Mouse (Mus musculus) neural tube, embryonic 13.5 days (tissue): ENCODE measurements at regions not wholly inside any gene's neighbourhood (a gene's known extent, or its start where the extent isn't known, plus 50 kb on each side); places are given as distances from the start of the nearest gene placed in this dataset.
"Not testable (repeated sequence)": the region's sequence is repeated elsewhere in the genome, so short reads cannot be mapped to it uniquely, and the experiment has no call there.

Experiments
- ATAC-seq: fragments of 200-750 bp; cut with Nextera tagmentation; 2 replicates; pipeline ENCODE4 v1.8.0; 2017; ENCODE audit warnings: low read depth, mild to moderate bottlenecking, moderate TSS enrichment, moderate library complexity
- H3K27ac ChIP-seq: fragments of 300-500 bp; sonication (generic); replicated peaks from 2 replicates; pipeline ENCODE4 v1.5.1; 2015; ENCODE audit warnings: moderate library complexity, mild to moderate bottlenecking, inconsistent platforms
- H3K27me3 ChIP-seq: fragments of 300-500 bp; sonication (generic); 2 replicates; pipeline ENCODE4 v1.6.1; 2015; ENCODE audit warnings: mild to moderate bottlenecking, inconsistent platforms
- H3K36me3 ChIP-seq: fragments of 300-500 bp; sonication (generic); 2 replicates; pipeline ENCODE4 v1.6.1; 2015; ENCODE audit warnings: mild to moderate bottlenecking, inconsistent platforms
- H3K4me1 ChIP-seq: fragments of 300-500 bp; sonication (generic); replicated peaks from 2 replicates; pipeline ENCODE4 v1.6.1; 2015; ENCODE audit warnings: inconsistent platforms
- H3K4me2 ChIP-seq: fragments of 300-500 bp; sonication (generic); 2 replicates; pipeline ENCODE4 v1.6.1; 2015; ENCODE audit warnings: inconsistent platforms, mild to moderate bottlenecking, moderate library complexity
- H3K4me3 ChIP-seq: fragments of 300-500 bp; sonication (generic); 2 replicates; pipeline ENCODE4 v1.5.1; 2015; ENCODE audit warnings: mild to moderate bottlenecking, inconsistent platforms
- H3K9ac ChIP-seq: fragments of 300-500 bp; sonication (generic); 2 replicates; pipeline ENCODE4 v1.6.1; 2015; ENCODE audit warnings: moderate library complexity, mild to moderate bottlenecking, inconsistent platforms
- H3K9me3 ChIP-seq: fragments of 300-500 bp; sonication (generic); 2 replicates; pipeline ENCODE4 v1.6.1; 2016; ENCODE audit warnings: inconsistent platforms
- WGBS: fragments of 180-500 bp; shearing (Covaris S2); methylation state at CpG from one replicate; pipeline ENCODE4 v1.1.7; 2015; 5-methylcytosine and 5-hydroxymethylcytosine counted together

GRCm38 (mm10) chr13:52279281-52279969 lies 251.7 kb downstream of the Diras2 start:
- Histone ChIP-seq H3K4me2 (no peak overlapping the region), H3K27me3 (0 out of 2 replicates have a peak, but pooled peaks cover 10% of the 10 kb centered on the region), H3K4me3 (no peak overlapping the region), H3K9me3 (no peaks in the 10 kb centered on the region; the same call in 1 of the 2 replicates), H3K27ac (no peak overlapping the region), H3K9ac (no peak overlapping the region), H3K36me3 (no peaks in the 10 kb centered on the region), H3K4me1 (peaks cover 4% of the 10 kb centered on the region; the same call in 1 of the 2 replicates)
- no peak for ATAC-seq
- 80% methylated on average over 11 of the region's 11 CpGs for WGBS

- Histone ChIP-seq H3K9ac (no peak overlapping the region), H3K4me2 (no peak overlapping the region), H3K36me3 (no peaks in the 10 kb centered on the region), H3K4me3 (no peak overlapping the region), H3K27me3 (0 out of 2 replicates have a peak, but pooled peaks cover 10% of the 10 kb centered on the region), H3K9me3 (no peaks in the 10 kb centered on the region; the same call in 1 of the 2 replicates), H3K4me1 (peaks cover 4% of the 10 kb centered on the region; the same call in 1 of the 2 replicates), H3K27ac (no peak overlapping the region)
- no peak for ATAC-seq
- WGBS, result 91% methylated on average over 5 of the region's 5 CpGs
Observed at GRCm38 (mm10) chr13:52279970-52280348, 251.1 kb downstream of the Diras2 start.

GRCm38 (mm10) chr13:52281271-52281670 lies 249.8 kb downstream of the Diras2 start:
- Histone ChIP-seq H3K27ac (no peak overlapping the region), H3K27me3 (0 out of 2 replicates have a peak, but pooled peaks cover 4% of the 10 kb centered on the region), H3K9me3 (no peaks in the 10 kb centered on the region; the same call in 1 of the 2 replicates), H3K9ac (no peak overlapping the region), H3K4me1 (no peaks in the 10 kb centered on the region), H3K4me2 (no peak overlapping the region), H3K4me3 (no peak overlapping the region), H3K36me3 (no peaks in the 10 kb centered on the region)
- WGBS, result 78% methylated on average over 2 of the region's 2 CpGs
- no peak for ATAC-seq

GRCm38 (mm10) chr13:52282500-52282899 lies 248.6 kb downstream of the Diras2 start:
- 0 out of 2 replicates have a peak, but pooled peaks cover under 1% of the 10 kb centered on the region for H3K27me3 ChIP-seq
- WGBS, result 77% methylated on average over 11 of the region's 13 CpGs
- H3K27ac ChIP-seq, result no peak overlapping the region
- H3K9ac ChIP-seq, result no peak overlapping the region
- no peak for ATAC-seq
- no peak overlapping the region for H3K4me3 ChIP-seq
- no peaks in the 10 kb centered on the region; the same call in 1 of the 2 replicates for H3K9me3 ChIP-seq
- H3K4me2 ChIP-seq, result no peak overlapping the region
- no peaks in the 10 kb centered on the region for H3K4me1 ChIP-seq
- no peaks in the 10 kb centered on the region for H3K36me3 ChIP-seq

GRCm38 (mm10) chr13:52283456-52283855 lies 247.6 kb downstream of the Diras2 start:
- Histone ChIP-seq H3K9me3 (no peaks in the 10 kb centered on the region; the same call in 1 of the 2 replicates), H3K4me3 (no peak overlapping the region), H3K27me3 (no peaks in the 10 kb centered on the region), H3K4me2 (no peak overlapping the region), H3K4me1 (0 out of 2 replicates have a peak, but pooled peaks cover 2% of the 10 kb centered on the region), H3K9ac (no peak overlapping the region), H3K27ac (no peak overlapping the region), H3K36me3 (no peaks in the 10 kb centered on the region)
- WGBS, result 88% methylated on average over 11 of the region's 11 CpGs
- ATAC-seq, result no peak

GRCm38 (mm10) chr13:52284026-52284801 lies 246.9 kb downstream of the Diras2 start:
- H3K4me2 ChIP-seq, result no peak overlapping the region
- no peak overlapping the region for H3K9ac ChIP-seq
- 0 out of 2 replicates have a peak, but pooled peaks cover 4% of the 10 kb centered on the region for H3K4me1 ChIP-seq
- H3K27me3 ChIP-seq, result no peaks in the 10 kb centered on the region
- no peaks in the 10 kb centered on the region for H3K36me3 ChIP-seq
- no peak overlapping the region for H3K27ac ChIP-seq
- H3K9me3 ChIP-seq, result no peaks in the 10 kb centered on the region; the same call in 1 of the 2 replicates
- no peak overlapping the region for H3K4me3 ChIP-seq
- ATAC-seq, result no peak
- WGBS, result 81% methylated on average over 12 of the region's 12 CpGs

DNA sequence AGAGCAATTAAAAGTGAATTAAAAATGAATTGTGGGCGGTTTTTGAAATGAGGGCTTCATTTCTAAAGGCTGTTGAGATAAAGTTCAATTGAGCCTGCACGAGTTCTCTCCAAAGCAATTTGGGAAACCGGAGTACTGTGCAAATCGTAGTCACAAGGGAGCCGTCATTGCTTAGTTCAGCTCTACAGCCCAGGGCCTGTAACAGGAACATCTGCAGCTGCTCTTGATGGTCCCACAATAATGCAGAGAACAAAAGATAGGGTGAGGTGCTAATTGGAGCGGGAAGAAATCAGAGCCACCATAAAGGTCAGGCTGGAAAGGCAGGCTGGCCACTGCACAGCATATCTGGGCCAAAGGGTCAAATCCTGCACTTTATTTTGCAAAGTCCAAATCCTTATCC lies 242.7 kb downstream of the Diras2 start:
- Histone ChIP-seq H3K4me2 (no peak overlapping the region), H3K4me1 (0 out of 2 replicates have a peak, but pooled peaks cover 4% of the 10 kb centered on the region), H3K9me3 (no peaks in the 10 kb centered on the region), H3K4me3 (no peak overlapping the region), H3K9ac (no peak overlapping the region), H3K27ac (no peak overlapping the region), H3K27me3 (no peaks in the 10 kb centered on the region), H3K36me3 (no peaks in the 10 kb centered on the region)
- WGBS, result 16% methylated on average over 6 of the region's 6 CpGs
- ATAC-seq, result no peak

DNA sequence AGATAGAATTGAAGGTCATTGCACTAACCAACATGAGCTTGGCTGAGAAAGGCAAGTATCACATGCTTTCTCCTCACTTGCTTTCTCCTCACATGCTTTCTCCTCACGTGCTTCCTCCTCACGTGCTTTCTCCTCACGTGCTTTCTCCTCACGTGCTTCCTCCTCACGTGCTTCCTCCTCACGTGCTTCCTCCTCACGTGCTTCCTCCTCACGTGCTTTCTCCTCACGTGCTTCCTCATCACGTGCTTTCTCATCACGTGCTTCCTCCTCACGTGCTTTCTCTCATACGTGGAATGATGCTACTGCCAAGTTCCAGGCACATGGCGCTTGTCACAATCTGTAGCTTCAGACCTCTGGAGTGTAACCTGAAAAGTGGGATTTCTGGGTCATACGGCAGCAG lies 235.2 kb downstream of the Diras2 start:
- Histone ChIP-seq H3K27me3 (no peaks in the 10 kb centered on the region), H3K4me1 (peaks cover 6% of the 10 kb centered on the region; the same call in 1 of the 2 replicates), H3K9ac (no peak overlapping the region), H3K4me2 (no peak overlapping the region), H3K27ac (no peak overlapping the region), H3K4me3 (no peak overlapping the region), H3K36me3 (no peaks in the 10 kb centered on the region), H3K9me3 (no peaks in the 10 kb centered on the region)
- WGBS, result 96% methylated on average over 15 of the region's 15 CpGs
- no peak for ATAC-seq

GRCm38 (mm10) chr13:52296541-52297276 lies 234.4 kb downstream of the Diras2 start:
- no peaks in the 10 kb centered on the region for H3K36me3 ChIP-seq
- H3K4me2 ChIP-seq, result no peak overlapping the region
- no peaks in the 10 kb centered on the region for H3K27me3 ChIP-seq
- no peak overlapping the region for H3K27ac ChIP-seq
- peaks cover 6% of the 10 kb centered on the region; the same call in 1 of the 2 replicates for H3K4me1 ChIP-seq
- H3K4me3 ChIP-seq, result no peak overlapping the region
- no peak overlapping the region for H3K9ac ChIP-seq
- WGBS, result 86% methylated on average over 9 of the region's 9 CpGs
- no peak for ATAC-seq
- H3K9me3 ChIP-seq, result no peaks in the 10 kb centered on the region

- no peak overlapping the region for H3K4me2 ChIP-seq
- H3K9ac ChIP-seq, result no peak overlapping the region
- H3K4me1 ChIP-seq, result peaks cover 6% of the 10 kb centered on the region; the same call in 1 of the 2 replicates
- H3K36me3 ChIP-seq, result no peaks in the 10 kb centered on the region
- WGBS, result 48% methylated on average over 7 of the region's 7 CpGs
- no peak overlapping the region for H3K27ac ChIP-seq
- H3K4me3 ChIP-seq, result no peak overlapping the region
- ATAC-seq, result no peak
- H3K9me3 ChIP-seq, result no peaks in the 10 kb centered on the region
- H3K27me3 ChIP-seq, result no peaks in the 10 kb centered on the region
Observed at GRCm38 (mm10) chr13:52297277-52297623, 233.8 kb downstream of the Diras2 start.

DNA sequence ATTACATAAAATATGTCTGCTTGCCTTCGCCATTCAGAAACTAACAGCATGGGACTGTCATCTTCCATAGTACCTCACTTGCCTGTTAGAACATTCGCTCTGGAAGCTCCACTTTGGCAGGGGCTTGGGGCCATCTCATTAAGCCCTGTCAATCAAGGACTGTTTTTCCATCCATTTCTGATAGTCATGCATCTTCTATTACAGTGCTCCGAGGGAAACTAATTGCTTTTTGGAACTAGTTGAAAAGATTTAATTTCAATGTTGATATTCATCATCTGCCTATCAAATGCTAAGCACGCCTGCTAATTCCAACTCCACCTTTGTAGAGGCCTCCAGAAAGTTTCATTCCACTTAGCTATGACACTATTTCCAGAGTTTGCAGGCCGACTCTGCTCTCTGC lies 232.7 kb downstream of the Diras2 start:
- H3K4me1 ChIP-seq, result peaks cover 6% of the 10 kb centered on the region; the same call in 1 of the 2 replicates
- no peaks in the 10 kb centered on the region for H3K9me3 ChIP-seq
- no peak overlapping the region for H3K9ac ChIP-seq
- ATAC-seq, result no peak
- no peak overlapping the region for H3K4me2 ChIP-seq
- no peaks in the 10 kb centered on the region for H3K27me3 ChIP-seq
- H3K27ac ChIP-seq, result no peak overlapping the region
- no peaks in the 10 kb centered on the region for H3K36me3 ChIP-seq
- WGBS, result 82% methylated on average over 5 of the region's 5 CpGs
- H3K4me3 ChIP-seq, result no peak overlapping the region

GRCm38 (mm10) chr13:52305328-52305727 lies 225.8 kb downstream of the Diras2 start:
- not testable (repeated sequence) for H3K9me3 ChIP-seq, H3K36me3 ChIP-seq, ATAC-seq, H3K4me2 ChIP-seq, H3K4me1 ChIP-seq, H3K27ac ChIP-seq, H3K27me3 ChIP-seq, H3K9ac ChIP-seq, H3K4me3 ChIP-seq
